Mouse (Mus musculus): ENCODE data around the gene Usp46. TPM values are rescaled to one million over a fixed set of nuclear protein-coding genes. Genes with fewer than 3 reads are reported as not detected.
"Not testable (repeated sequence)": the region's sequence is repeated elsewhere in the genome, so short reads cannot be mapped to it uniquely, and the experiment has no call there.

The Usp46 gene
- polyA plus RNA-seq, 1 experiment from 2014 or later: 32.9 TPM

DNA sequence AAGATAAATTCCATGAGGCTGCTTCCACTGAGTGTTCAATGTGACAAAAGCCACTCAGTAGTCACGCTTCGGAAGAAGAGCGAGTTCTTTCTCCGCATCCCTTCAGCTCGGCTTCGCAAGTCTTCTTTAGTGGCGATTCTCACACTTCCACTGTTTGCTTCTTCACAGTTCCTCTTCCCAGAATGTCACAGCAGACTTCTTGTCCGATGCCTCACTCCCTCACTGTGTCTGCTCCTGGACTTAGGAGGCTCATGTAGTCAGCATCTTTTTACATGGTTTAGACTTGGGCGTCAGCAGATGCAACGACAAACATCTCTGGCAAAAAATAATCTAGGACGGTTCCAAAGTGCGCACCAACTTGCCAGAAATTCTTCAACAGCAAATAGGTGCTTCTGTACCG, 75.9 kb downstream of the Usp46 start:
- Histone ChIP-seq H3K4me2 (no peak overlapping the region), H3K9ac (ENCODE audit: low read depth, low read length) (no peak overlapping the region), H3K4me3 (ENCODE audit: low read depth, low read length) (no peak overlapping the region), H3K27me3 (replicated peaks; ENCODE audit: control insufficient read depth, insufficient read depth, low read length) (no peaks in the 10 kb centered on the region), H3K36me3 (ENCODE audit: control insufficient read depth, insufficient read depth, low read length) (no peaks in the 10 kb centered on the region), H3K9me3 (ENCODE audit: control insufficient read depth, low read length) (no peaks in the 10 kb centered on the region), H3K4me1 (replicated peaks; ENCODE audit: control insufficient read depth, insufficient read depth, low read length) (no peaks in the 10 kb centered on the region), H3K27ac (ENCODE audit: low read depth, low read length) (no peak overlapping the region)
- ATAC-seq (replicated peaks; ENCODE audit: low FRiP score): no peak
- no peak for DNase-seq (ENCODE audit: low spot score)
- 88% methylated on average over 13 of the region's 13 CpGs for WGBS

DNA sequence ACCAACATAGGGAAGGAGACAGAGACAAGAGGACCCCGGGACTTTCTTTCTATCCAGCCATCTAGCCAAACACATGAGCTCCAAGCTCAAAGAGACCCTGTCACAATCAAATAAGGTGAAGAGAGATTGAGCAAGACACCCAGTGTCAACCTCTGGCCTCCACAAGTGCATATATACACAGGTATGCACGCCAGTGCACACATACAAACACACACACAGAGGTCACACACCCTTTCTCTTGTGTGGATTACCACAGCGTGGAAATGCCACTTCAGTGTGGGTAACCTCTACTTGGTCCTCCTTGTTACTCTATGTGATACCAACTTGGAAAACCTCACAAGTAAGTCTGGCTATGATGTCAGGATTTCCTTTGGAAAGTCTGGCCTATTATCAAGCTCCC, 78.7 kb downstream of the Usp46 start:
- no peak overlapping the region for H3K27ac ChIP-seq (ENCODE audit: low read depth, low read length)
- H3K4me1 ChIP-seq (replicated peaks; ENCODE audit: control insufficient read depth, insufficient read depth, low read length): no peaks in the 10 kb centered on the region
- no peak overlapping the region for H3K4me2 ChIP-seq
- H3K9ac ChIP-seq (ENCODE audit: low read depth, low read length): no peak overlapping the region
- H3K9me3 ChIP-seq (ENCODE audit: control insufficient read depth, low read length): no peaks in the 10 kb centered on the region
- DNase-seq (ENCODE audit: low spot score) (no peak), ATAC-seq (replicated peaks; ENCODE audit: low FRiP score) (no peak)
- H3K4me3 ChIP-seq (ENCODE audit: low read depth, low read length): no peak overlapping the region
- no peaks in the 10 kb centered on the region for H3K27me3 ChIP-seq (replicated peaks; ENCODE audit: control insufficient read depth, insufficient read depth, low read length)
- no peaks in the 10 kb centered on the region for H3K36me3 ChIP-seq (ENCODE audit: control insufficient read depth, insufficient read depth, low read length)
- WGBS: 80% methylated on average over 3 of the region's 3 CpGs

DNA sequence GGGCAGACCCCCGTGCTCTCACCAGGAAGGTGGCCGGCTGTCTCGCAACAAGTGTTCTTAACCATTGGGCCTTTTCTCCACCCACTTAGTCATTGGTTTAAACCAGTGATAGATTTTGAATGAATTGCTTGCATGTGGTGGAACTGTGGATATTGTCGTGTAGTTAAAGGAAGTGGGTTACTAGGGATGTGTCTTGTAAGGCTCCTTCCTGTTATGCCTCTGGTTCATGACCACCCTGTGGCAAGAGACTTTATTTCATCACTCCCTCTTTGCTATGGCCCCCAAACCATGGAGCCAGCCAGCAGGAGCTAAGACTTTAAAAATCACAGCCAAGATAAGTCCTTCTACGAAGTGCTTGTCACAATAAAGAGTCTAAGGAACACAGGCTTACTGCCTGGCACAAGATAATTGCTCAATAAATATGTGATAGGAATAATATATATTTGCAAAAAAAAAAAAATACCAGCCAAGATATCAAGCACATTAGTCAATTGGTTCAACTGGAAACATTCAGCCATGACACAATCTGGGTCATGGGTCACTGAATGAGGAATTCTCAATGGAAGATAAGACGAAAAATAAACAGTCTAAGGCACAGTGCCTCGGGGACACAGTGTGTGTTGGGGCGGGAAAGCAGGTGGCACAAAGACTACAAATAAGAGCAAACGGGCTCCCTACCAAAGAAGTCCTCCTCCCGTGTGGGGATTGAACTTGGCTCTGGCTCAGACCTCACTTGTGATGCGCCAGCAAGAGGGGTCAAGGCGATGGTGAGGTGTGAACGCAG, 80.3 kb downstream of the Usp46 start:
- Histone ChIP-seq H3K4me2 (no peak overlapping the region), H3K4me1 (replicated peaks; ENCODE audit: control insufficient read depth, insufficient read depth, low read length) (no peaks in the 10 kb centered on the region), H3K9ac (ENCODE audit: low read depth, low read length) (no peak overlapping the region), H3K4me3 (ENCODE audit: low read depth, low read length) (no peak overlapping the region), H3K9me3 (ENCODE audit: control insufficient read depth, low read length) (no peaks in the 10 kb centered on the region), H3K27me3 (replicated peaks; ENCODE audit: control insufficient read depth, insufficient read depth, low read length) (no peaks in the 10 kb centered on the region), H3K27ac (ENCODE audit: low read depth, low read length) (no peak overlapping the region), H3K36me3 (ENCODE audit: control insufficient read depth, insufficient read depth, low read length) (no peaks in the 10 kb centered on the region)
- DNase-seq (ENCODE audit: low spot score): no peak
- ATAC-seq (replicated peaks; ENCODE audit: low FRiP score): no peak
- 75% methylated on average over 13 of the region's 13 CpGs for WGBS

- Histone ChIP-seq H3K36me3 (ENCODE audit: control insufficient read depth, insufficient read depth, low read length) (no peaks in the 10 kb centered on the region), H3K27ac (ENCODE audit: low read depth, low read length) (no peak overlapping the region), H3K9ac (ENCODE audit: low read depth, low read length) (no peak overlapping the region), H3K4me2 (no peak overlapping the region), H3K9me3 (ENCODE audit: control insufficient read depth, low read length) (no peaks in the 10 kb centered on the region), H3K4me1 (replicated peaks; ENCODE audit: control insufficient read depth, insufficient read depth, low read length) (no peaks in the 10 kb centered on the region), H3K27me3 (replicated peaks; ENCODE audit: control insufficient read depth, insufficient read depth, low read length) (no peaks in the 10 kb centered on the region), H3K4me3 (ENCODE audit: low read depth, low read length) (no peak overlapping the region)
- no peak for DNase-seq (ENCODE audit: low spot score)
- ATAC-seq (replicated peaks; ENCODE audit: low FRiP score): no peak
- 70% methylated on average over 11 of the region's 11 CpGs for WGBS
These were observed 90.8 kb downstream of the Usp46 start for GRCm38 (mm10) chr5:73977426-73977825.

DNA sequence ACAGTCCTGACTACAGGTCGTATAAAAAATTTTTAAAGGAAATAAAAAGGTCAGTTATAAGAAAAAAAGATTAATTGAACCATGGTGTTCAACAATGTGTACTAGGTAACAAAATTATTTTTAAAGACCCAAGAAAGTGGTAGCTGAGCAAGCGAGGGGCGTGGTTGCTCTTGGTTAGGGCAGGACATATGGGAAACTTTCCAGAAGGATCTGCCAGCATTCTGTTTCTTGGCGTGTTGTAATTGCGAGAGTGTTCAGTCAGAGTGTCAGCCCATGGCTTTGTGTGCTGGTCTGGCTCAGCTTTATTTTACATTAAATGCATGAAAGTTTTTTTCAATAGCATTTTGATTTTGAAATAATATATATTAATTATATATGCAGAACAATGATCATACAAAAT, 96.5 kb downstream of the Usp46 start:
- WGBS: 85% methylated on average over 5 of the region's 5 CpGs
- Histone ChIP-seq H3K36me3 (ENCODE audit: control insufficient read depth, insufficient read depth, low read length) (no peaks in the 10 kb centered on the region), H3K27me3 (replicated peaks; ENCODE audit: control insufficient read depth, insufficient read depth, low read length) (no peaks in the 10 kb centered on the region), H3K27ac (ENCODE audit: low read depth, low read length) (no peak overlapping the region), H3K9me3 (ENCODE audit: control insufficient read depth, low read length) (no peaks in the 10 kb centered on the region), H3K9ac (ENCODE audit: low read depth, low read length) (no peak overlapping the region), H3K4me3 (ENCODE audit: low read depth, low read length) (no peak overlapping the region), H3K4me1 (replicated peaks; ENCODE audit: control insufficient read depth, insufficient read depth, low read length) (no peaks in the 10 kb centered on the region), H3K4me2 (no peak overlapping the region)
- ATAC-seq (replicated peaks; ENCODE audit: low FRiP score) (no peak), DNase-seq (ENCODE audit: low spot score) (no peak)

GRCm38 (mm10) chr5:73970024-73970628, 98.1 kb downstream of the Usp46 start:
- Histone ChIP-seq H3K9ac (ENCODE audit: low read depth, low read length) (no peak overlapping the region), H3K4me3 (ENCODE audit: low read depth, low read length) (no peak overlapping the region), H3K4me1 (replicated peaks; ENCODE audit: control insufficient read depth, insufficient read depth, low read length) (no peaks in the 10 kb centered on the region), H3K27me3 (replicated peaks; ENCODE audit: control insufficient read depth, insufficient read depth, low read length) (no peaks in the 10 kb centered on the region), H3K36me3 (ENCODE audit: control insufficient read depth, insufficient read depth, low read length) (no peaks in the 10 kb centered on the region), H3K4me2 (no peak overlapping the region), H3K27ac (ENCODE audit: low read depth, low read length) (no peak overlapping the region), H3K9me3 (ENCODE audit: control insufficient read depth, low read length) (no peaks in the 10 kb centered on the region)
- DNase-seq (ENCODE audit: low spot score) (no peak), ATAC-seq (replicated peaks; ENCODE audit: low FRiP score) (no peak)
- 65% methylated on average over 7 of the region's 7 CpGs for WGBS

DNA sequence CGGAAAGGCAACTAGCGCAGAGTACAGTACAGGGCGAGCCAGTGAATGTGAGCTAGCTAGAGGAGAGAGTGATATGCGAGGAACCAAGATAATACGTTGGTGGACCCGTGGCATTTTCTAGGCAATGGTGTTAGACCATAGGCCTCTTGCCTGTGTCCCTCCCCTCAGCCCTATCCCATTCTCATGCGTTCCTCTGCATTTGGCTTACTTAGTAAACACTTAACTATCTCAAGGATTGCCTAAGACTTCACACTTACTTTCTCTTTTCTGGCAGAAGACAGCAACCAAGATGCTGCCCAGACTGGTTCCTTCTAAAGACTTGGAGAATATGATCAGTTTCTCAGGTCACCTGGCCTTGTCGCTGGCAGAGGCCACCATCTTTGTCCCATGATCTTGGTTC, 98.9 kb downstream of the Usp46 start:
- no peaks in the 10 kb centered on the region for H3K9me3 ChIP-seq (ENCODE audit: control insufficient read depth, low read length)
- ATAC-seq (replicated peaks; ENCODE audit: low FRiP score) (no peak), DNase-seq (ENCODE audit: low spot score) (no peak)
- no peaks in the 10 kb centered on the region for H3K27me3 ChIP-seq (replicated peaks; ENCODE audit: control insufficient read depth, insufficient read depth, low read length)
- no peak overlapping the region for H3K4me2 ChIP-seq
- H3K4me3 ChIP-seq (ENCODE audit: low read depth, low read length): no peak overlapping the region
- H3K9ac ChIP-seq (ENCODE audit: low read depth, low read length): no peak overlapping the region
- no peaks in the 10 kb centered on the region for H3K4me1 ChIP-seq (replicated peaks; ENCODE audit: control insufficient read depth, insufficient read depth, low read length)
- H3K36me3 ChIP-seq (ENCODE audit: control insufficient read depth, insufficient read depth, low read length): no peaks in the 10 kb centered on the region
- 86% methylated on average over 8 of the region's 8 CpGs for WGBS
- no peak overlapping the region for H3K27ac ChIP-seq (ENCODE audit: low read depth, low read length)

GRCm38 (mm10) chr5:73959779-73960178, 108.5 kb downstream of the Usp46 start:
- WGBS: 75% methylated on average over 7 of the region's 7 CpGs
- no peak overlapping the region for H3K27ac ChIP-seq (ENCODE audit: low read depth, low read length)
- H3K9ac ChIP-seq (ENCODE audit: low read depth, low read length): no peak overlapping the region
- no peaks in the 10 kb centered on the region for H3K4me1 ChIP-seq (replicated peaks; ENCODE audit: control insufficient read depth, insufficient read depth, low read length)
- DNase-seq (ENCODE audit: low spot score): no peak
- H3K36me3 ChIP-seq (ENCODE audit: control insufficient read depth, insufficient read depth, low read length): no peaks in the 10 kb centered on the region
- no peaks in the 10 kb centered on the region for H3K27me3 ChIP-seq (replicated peaks; ENCODE audit: control insufficient read depth, insufficient read depth, low read length)
- no peak overlapping the region for H3K4me2 ChIP-seq
- no peaks in the 10 kb centered on the region for H3K9me3 ChIP-seq (ENCODE audit: control insufficient read depth, low read length)
- no peak for ATAC-seq (replicated peaks; ENCODE audit: low FRiP score)
- no peak overlapping the region for H3K4me3 ChIP-seq (ENCODE audit: low read depth, low read length)

DNA sequence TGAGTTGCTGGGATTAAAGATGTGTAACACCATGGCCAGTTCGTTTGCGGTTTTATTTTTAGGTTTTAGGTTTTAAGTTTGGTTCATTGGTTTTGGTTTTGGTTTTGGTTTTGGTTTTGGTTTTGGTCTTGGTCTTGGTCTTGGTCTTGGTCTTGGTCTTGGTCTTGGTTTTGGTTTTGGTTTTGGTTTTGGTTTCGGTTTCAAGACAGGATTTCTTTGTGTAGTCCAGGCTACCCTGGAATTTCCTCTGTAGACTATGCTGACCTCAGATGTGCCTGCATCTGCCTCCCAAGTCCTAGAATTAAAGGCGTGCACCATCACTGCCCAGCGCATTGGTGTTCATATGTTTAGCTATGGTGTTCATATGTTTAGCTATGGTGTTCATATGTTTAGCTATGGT, 109.6 kb downstream of the Usp46 start:
- H3K4me1 ChIP-seq (replicated peaks; ENCODE audit: control insufficient read depth, insufficient read depth, low read length); H3K36me3 ChIP-seq (ENCODE audit: control insufficient read depth, insufficient read depth, low read length); H3K4me2 ChIP-seq; H3K27ac ChIP-seq (ENCODE audit: low read depth, low read length); H3K4me3 ChIP-seq (ENCODE audit: low read depth, low read length); H3K9ac ChIP-seq (ENCODE audit: low read depth, low read length); ATAC-seq (replicated peaks; ENCODE audit: low FRiP score); DNase-seq (ENCODE audit: low spot score); H3K9me3 ChIP-seq (ENCODE audit: control insufficient read depth, low read length); H3K27me3 ChIP-seq (replicated peaks; ENCODE audit: control insufficient read depth, insufficient read depth, low read length): not testable (repeated sequence)
- 84% methylated on average over 5 of the region's 5 CpGs for WGBS
